Mouse (Mus musculus) thymus, adult 2 months (tissue): ENCODE results near the gene Gm28372. TPM values are rescaled to one million over a fixed set of nuclear protein-coding genes. Genes with fewer than 3 reads are reported as not detected.

Experiments used
- DNase-seq: peaks from one replicate; pipeline ENCODE4 v3.0.0; 2021
- H3K27ac ChIP-seq: fragments of 200-500 bp; 2 replicates; pipeline ENCODE4 v1.5.1; 2012; ENCODE audit warnings: low read length, control low read depth; ENCODE audit not compliant: control insufficient read depth, insufficient read depth
- H3K27me3 ChIP-seq: fragments of 200-500 bp; 2 replicates; pipeline ENCODE4 v1.6.1; 2012; ENCODE audit warnings: mild to moderate bottlenecking, low read length, moderate library complexity, mixed read lengths; ENCODE audit not compliant: control insufficient read depth, insufficient read depth
- H3K36me3 ChIP-seq: fragments of 200-500 bp; 2 replicates; pipeline ENCODE4 v1.6.1; 2012; ENCODE audit warnings: mild to moderate bottlenecking, low read length, moderate library complexity; ENCODE audit not compliant: control insufficient read depth, insufficient read depth
- H3K4me1 ChIP-seq: fragments of 200-500 bp; replicated peaks from 2 replicates; pipeline ENCODE4 v1.6.1; 2012; ENCODE audit warnings: low read length; ENCODE audit not compliant: control insufficient read depth, insufficient read depth
- H3K4me3 ChIP-seq: fragments of 200-500 bp; 2 replicates; pipeline ENCODE4 v1.5.1; 2012; ENCODE audit warnings: mild to moderate bottlenecking, low read length, control low read depth, moderate library complexity; ENCODE audit not compliant: control insufficient read depth, insufficient read depth
- CTCF ChIP-seq: fragments of 200-500 bp; IDR thresholded peaks from 2 replicates; pipeline ENCODE4 v1.5.1; 2012; ENCODE audit warnings: mild to moderate bottlenecking, control low read depth, low read length, moderate library complexity, borderline replicate concordance; ENCODE audit not compliant: control insufficient read depth, poor library complexity, insufficient read depth; ENCODE audit errors: extremely low read depth
- POLR2A ChIP-seq: fragments of 200-500 bp; IDR thresholded peaks from 2 replicates; pipeline ENCODE4 v1.6.1; 2012; ENCODE audit warnings: mild to moderate bottlenecking, low read length, control low read depth, moderate library complexity; ENCODE audit not compliant: control insufficient read depth, poor library complexity, insufficient read depth; ENCODE audit errors: extremely low read depth
- WGBS: fragments of 180-500 bp; shearing (Covaris S2); methylation state at CpG from one replicate; pipeline ENCODE4 v1.1.7; 2018; 5-methylcytosine and 5-hydroxymethylcytosine counted together
- polyA plus RNA-seq: library from polyadenylated mRNA; depleted of rRNA; stranded (reverse); fragments of >200 nt; gene quantifications from 2 replicates; pipeline ENCODE4 v1.2.3, GENCODE M21; 2012

Gene Gm28372
- polyA plus RNA-seq, 1 experiment: not detected

GRCm38 (mm10) chr2:130397186-130397985 is 7.7 kb upstream of the Gm28372 start, which contains the start of gene Cpxm1:
TSS of gene Cpxm1 (minus strand) at chr2:130397574.
- H3K4me1 ChIP-seq: peaks cover 16% of the 10 kb centered on the region
- peak within 1 kb of the TSS; percentile 27 for H3K4me3 ChIP-seq
- TF ChIP-seq POLR2A: 0 out of 2 replicates have a peak, but pooled peaks have one; percentile 15
- TF ChIP-seq CTCF: no peak
- no peak within 1 kb of the TSS for H3K27ac ChIP-seq
- H3K36me3 ChIP-seq: no peaks in the 10 kb centered on the region
- WGBS: 5% methylated on average over 50 of the region's 53 CpGs
- peak; percentile 22 for DNase-seq
- H3K27me3 ChIP-seq: no peaks in the 10 kb centered on the region; the same call in 1 of the 2 replicates

- Histone ChIP-seq H3K36me3 (no peaks in the 10 kb centered on the region), H3K27me3 (no peaks in the 10 kb centered on the region; the same call in 1 of the 2 replicates), H3K4me1 (peaks cover 16% of the 10 kb centered on the region), H3K4me3 (no peak overlapping the region), H3K27ac (no peak overlapping the region)
- no peak for TF ChIP-seq POLR2A
- no peak for TF ChIP-seq CTCF
- DNase-seq: no peak
- WGBS: 21% methylated on average over 14 of the region's 14 CpGs
Observed at GRCm38 (mm10) chr2:130398091-130398490, 6.9 kb upstream of the Gm28372 start.

GRCm38 (mm10) chr2:130400046-130400445 is 5.0 kb upstream of the Gm28372 start:
- 100% methylated on average over 1 of the region's 1 CpGs for WGBS
- H3K27me3 ChIP-seq: no peaks in the 10 kb centered on the region; the same call in 1 of the 2 replicates
- H3K4me1 ChIP-seq: peaks cover 16% of the 10 kb centered on the region
- no peak overlapping the region for H3K27ac ChIP-seq
- no peak overlapping the region for H3K4me3 ChIP-seq
- DNase-seq: no peak
- TF ChIP-seq CTCF (no peak), POLR2A (no peak)
- no peaks in the 10 kb centered on the region for H3K36me3 ChIP-seq

GRCm38 (mm10) chr2:130401891-130402290 is 3.1 kb upstream of the Gm28372 start:
- no peak for DNase-seq
- Histone ChIP-seq H3K27me3 (no peaks in the 10 kb centered on the region; the same call in 1 of the 2 replicates), H3K4me1 (peaks cover 16% of the 10 kb centered on the region), H3K36me3 (no peaks in the 10 kb centered on the region), H3K4me3 (no peak overlapping the region), H3K27ac (no peak overlapping the region)
- no peak for TF ChIP-seq CTCF
- TF ChIP-seq POLR2A: no peak
- 95% methylated on average over 4 of the region's 4 CpGs for WGBS

- Histone ChIP-seq H3K36me3 (no peaks in the 10 kb centered on the region), H3K4me3 (no peak within 1 kb of the TSS), H3K27ac (no peak within 1 kb of the TSS), H3K4me1 (no peaks in the 10 kb centered on the region), H3K27me3 (no peaks in the 10 kb centered on the region; the same call in 1 of the 2 replicates)
- no peak for TF ChIP-seq CTCF
- WGBS: 96% methylated on average over 2 of the region's 2 CpGs
- no peak for DNase-seq
Observed at GRCm38 (mm10) chr2:130406178-130406577, 1.1 kb downstream of the Gm28372 start, which contains the start of gene Tmem239. TSS of gene Tmem239 (plus strand) at chr2:130406478.

- TF ChIP-seq POLR2A: no peak
- no peak for TF ChIP-seq CTCF
- H3K4me1 ChIP-seq: no peaks in the 10 kb centered on the region
- DNase-seq: no peak
- H3K36me3 ChIP-seq: no peaks in the 10 kb centered on the region
- WGBS: 77% methylated on average over 6 of the region's 6 CpGs
- H3K27me3 ChIP-seq: no peaks in the 10 kb centered on the region; the same call in 1 of the 2 replicates
- H3K4me3 ChIP-seq: no peak overlapping the region
- no peak overlapping the region for H3K27ac ChIP-seq
Observed at GRCm38 (mm10) chr2:130408194-130408593, 3.2 kb downstream of the Gm28372 start.
